Mouse (Mus musculus): ENCODE measurements at regions not wholly inside any gene's neighbourhood (a gene's known extent, or its start where the extent isn't known, plus 50 kb on each side); places are given as distances from the start of the nearest gene placed in this dataset.

GRCm38 (mm10) chr4:31331053-31331452 is 632.8 kb upstream of the Map3k7 start:
- TF ChIP-seq EP300 (IDR thresholded peaks at IDR 0.05; ENCODE audit: low read depth): no peak
- TF ChIP-seq CTCF (IDR thresholded peaks at IDR 0.05; ENCODE audit: low read depth): no peak
